Mouse (Mus musculus) ES-E14 (cell line): ENCODE results near the gene Abcc6. TPM values are rescaled to one million over a fixed set of nuclear protein-coding genes. Genes with fewer than 3 reads are reported as not detected.

ENCODE experiments used
- DNase-seq: peaks from one replicate; pipeline ENCODE4 v3.0.0-alpha.2; 2013; ENCODE audit warnings: low read depth, low spot score
- H3K27ac ChIP-seq: 2 replicates; pipeline ENCODE4 v1.5.1; 2012; ENCODE audit warnings: low read depth, mild to moderate bottlenecking, low read length, moderate library complexity, mixed read lengths; ENCODE audit not compliant: poor library complexity, insufficient read depth, severe bottlenecking
- H3K36me3 ChIP-seq: 2 replicates; pipeline ENCODE4 v1.6.1; 2012; ENCODE audit warnings: mild to moderate bottlenecking, low read length, moderate library complexity, mixed read lengths; ENCODE audit not compliant: control insufficient read depth, poor library complexity, insufficient read depth, severe bottlenecking
- H3K4me1 ChIP-seq, 2 experiments: fragments of 150-350 bp in 1 of 2; sonication (generic) in 1 of 2; 2 replicates each; pipeline ENCODE4 v1.6.1; 2012; ENCODE audit warnings: low read length in 2 of 2, mild to moderate bottlenecking in 1 of 2, mixed read lengths in 1 of 2; ENCODE audit not compliant: control insufficient read depth in 2 of 2, insufficient read depth in 2 of 2, poor library complexity in 1 of 2
- H3K4me3 ChIP-seq, 2 experiments: fragments of 150-350 bp in 1 of 2; sonication (generic) in 1 of 2; 2 replicates each; pipeline ENCODE4 v1.5.1; 2012; ENCODE audit warnings: low read length in 2 of 2, low read depth in 1 of 2, mild to moderate bottlenecking in 1 of 2, mixed read lengths in 1 of 2; ENCODE audit not compliant: insufficient read depth in 1 of 2, poor library complexity in 1 of 2, severe bottlenecking in 1 of 2
- H3K9ac ChIP-seq: 2 replicates; pipeline ENCODE4 v1.6.1; 2012; ENCODE audit warnings: low read depth, mild to moderate bottlenecking, low read length, mixed read lengths; ENCODE audit not compliant: poor library complexity, insufficient read depth, severe bottlenecking
- H3K9me3 ChIP-seq: fragments of 150-350 bp; sonication (generic); 2 replicates; pipeline ENCODE4 v1.6.1; 2012; ENCODE audit warnings: low read depth, mild to moderate bottlenecking, low read length; ENCODE audit not compliant: control insufficient read depth, insufficient read depth
- CHD2 ChIP-seq: IDR thresholded peaks from 2 replicates; pipeline ENCODE4 v1.6.1; 2014; ENCODE audit warnings: mild to moderate bottlenecking, low read depth, low read length, inconsistent platforms
- HCFC1 ChIP-seq: IDR thresholded peaks from 2 replicates; pipeline ENCODE4 v1.6.1; 2012; ENCODE audit warnings: low read length, inconsistent platforms, borderline replicate concordance; ENCODE audit not compliant: insufficient read depth
- MAFK ChIP-seq: IDR thresholded peaks from 2 replicates; pipeline ENCODE4 v1.6.1; 2014; ENCODE audit warnings: mild to moderate bottlenecking, low read depth, low read length, inconsistent platforms; ENCODE audit not compliant: insufficient read depth
- ZC3H11A ChIP-seq: IDR thresholded peaks from 2 replicates; pipeline ENCODE4 v1.6.1; 2012; ENCODE audit warnings: low read depth, mild to moderate bottlenecking, inconsistent platforms, low read length, borderline replicate concordance
- ZNF384 ChIP-seq: IDR thresholded peaks from 2 replicates; pipeline ENCODE4 v1.6.1; 2012; ENCODE audit warnings: low read depth, low read length, inconsistent platforms
- in situ Hi-C, 2 experiments: fragments of 600-800 bp; cut with MboI; formaldehyde crosslinking; loops; one replicate each; pipeline ENCODE4 v1.15.1; 2025; ENCODE audit warnings: low sequenced_read_pairs in 2 of 2, inconsistent platforms in 1 of 2; ENCODE audit not compliant: unreplicated experiment in 2 of 2
- total RNA-seq: library from RNA; depleted of rRNA; stranded (reverse); fragments of 300-350 nt; gene quantifications from 2 replicates; pipeline ENCODE4 v1.2.3, GENCODE M21; 2012

Abcc6 gene
- total RNA-seq, 1 experiment = 4.7 TPM

- DNase-seq = peak; percentile 65
- TF ChIP-seq HCFC1 = no peak
- TF ChIP-seq CHD2 = no peak
- 0 out of 2 replicates have a peak, but pooled peaks have one; percentile 44 for TF ChIP-seq ZC3H11A
- 0 out of 2 replicates have a peak, but pooled peaks have one; percentile 26 for TF ChIP-seq ZNF384
- TF ChIP-seq MAFK = no peak
- in situ Hi-C loops = loop anchor here in 1 of 2 experiments (5.0 kb wide), 1 partner anchor 67 kb away; no protein-coding TSS in a partner anchor
- H3K4me3 ChIP-seq = no peak overlapping the region
- no peak overlapping the region for H3K9ac ChIP-seq
- no peak overlapping the region for H3K27ac ChIP-seq
- no peaks in the 10 kb centered on the region for H3K9me3 ChIP-seq
- H3K4me1 ChIP-seq = peaks cover 0 to 9% of the 10 kb centered on the region in 2 experiments; a peak in 1 of 4 replicates
- no peaks in the 10 kb centered on the region for H3K36me3 ChIP-seq
Observed at GRCm38 (mm10) chr7:46009578-46009977, 20.5 kb downstream of the Abcc6 start.

- Histone ChIP-seq H3K4me3 (no peak overlapping the region), H3K4me1 (0 out of 4 replicates have a peak, but pooled peaks cover 0 to 2% of the 10 kb centered on the region in 2 experiments), H3K36me3 (no peaks in the 10 kb centered on the region), H3K27ac (no peak overlapping the region), H3K9me3 (no peaks in the 10 kb centered on the region), H3K9ac (no peak overlapping the region)
- TF ChIP-seq ZC3H11A (no peak), MAFK (no peak), HCFC1 (no peak), ZNF384 (no peak), CHD2 (no peak)
- in situ Hi-C loops = no loop called here
- peak; percentile 69 for DNase-seq
Observed at GRCm38 (mm10) chr7:46002748-46003147, 27.4 kb downstream of the Abcc6 start.

- TF ChIP-seq HCFC1 (no peak), MAFK (no peak), CHD2 (no peak), ZC3H11A (no peak), ZNF384 (no peak)
- DNase-seq = no peak
- 0 out of 4 replicates have a peak, but pooled peaks cover 0 to 2% of the 10 kb centered on the region in 2 experiments for H3K4me1 ChIP-seq
- H3K36me3 ChIP-seq = no peaks in the 10 kb centered on the region
- no peak overlapping the region for H3K4me3 ChIP-seq
- H3K27ac ChIP-seq = no peak overlapping the region
- no peaks in the 10 kb centered on the region for H3K9me3 ChIP-seq
- H3K9ac ChIP-seq = no peak overlapping the region
- in situ Hi-C loops = no loop called here
Observed at GRCm38 (mm10) chr7:46000577-46000976, 29.5 kb downstream of the Abcc6 start.

- no peak overlapping the region for H3K27ac ChIP-seq
- H3K9ac ChIP-seq = no peak overlapping the region
- in situ Hi-C loops = no loop called here
- no peaks in the 10 kb centered on the region for H3K9me3 ChIP-seq
- no peaks in the 10 kb centered on the region for H3K4me1 ChIP-seq
- H3K36me3 ChIP-seq = no peaks in the 10 kb centered on the region
- TF ChIP-seq CHD2 (no peak), MAFK (no peak), HCFC1 (no peak), ZC3H11A (no peak), ZNF384 (no peak)
- no peak overlapping the region for H3K4me3 ChIP-seq
- DNase-seq = no peak
Observed at GRCm38 (mm10) chr7:45992470-45992869, 37.6 kb downstream of the Abcc6 start.

- Histone ChIP-seq H3K27ac (no peak overlapping the region), H3K36me3 (no peaks in the 10 kb centered on the region), H3K9me3 (no peaks in the 10 kb centered on the region), H3K4me1 (no peaks in the 10 kb centered on the region), H3K4me3 (no peak overlapping the region), H3K9ac (no peak overlapping the region)
- no peak for TF ChIP-seq MAFK
- no peak for TF ChIP-seq ZNF384
- no peak for TF ChIP-seq ZC3H11A
- in situ Hi-C loops = no loop called here
- DNase-seq = no peak
Observed at GRCm38 (mm10) chr7:45988344-45988743, 41.8 kb downstream of the Abcc6 start.
